Mouse (Mus musculus): ENCODE data around the gene Acad11. TPM values are rescaled to one million over a fixed set of nuclear protein-coding genes. Genes with fewer than 3 reads are reported as not detected.

Acad11 gene
- 7.6 and 8.8 TPM in 2 replicates for polyA plus RNA-seq (2015; fragmentation: Nextera tagmentation; extraction: Ambion mirVana)

GRCm38 (mm10) chr9:104063244-104063961 lies at the start of gene Acad11:
TSS of gene Acad11 (plus strand) at chr9:104063377.

GRCm38 (mm10) chr9:104040362-104040761 lies 22.8 kb upstream of the Acad11 start, which contains the start of gene Gm28305:
TSS of gene Gm28305 (plus strand) at chr9:104040662.

GRCm38 (mm10) chr9:104062430-104063243 lies 540 bp upstream of the Acad11 start, which contains the start of gene Uba5:
TSS of gene Uba5 (minus strand) at chr9:104063134.

GRCm38 (mm10) chr9:104126833-104127232 lies 63.7 kb downstream of the Acad11 start, which contains the start of gene Ackr4:
TSS of gene Ackr4 (minus strand) at chr9:104126933.

Other genes with a start within 250 kb of the Acad11 start
- 3.3 and 5.2 TPM in 2 replicates for gene Nphp3, start 60.8 kb upstream of the Acad11 start, polyA plus RNA-seq (2015; fragmentation: Nextera tagmentation; extraction: Ambion mirVana)
- not detected in 2 replicates for gene Gm28305, start 22.7 kb upstream of the Acad11 start, polyA plus RNA-seq (2015; fragmentation: Nextera tagmentation; extraction: Ambion mirVana)
- 62.8 and 65.4 TPM in 2 replicates for gene Uba5, start 243 bp upstream of the Acad11 start, polyA plus RNA-seq (2015; fragmentation: Nextera tagmentation; extraction: Ambion mirVana)
- 2.9 and 4.5 TPM in 2 replicates for gene Ackr4, start 63.6 kb downstream of the Acad11 start, polyA plus RNA-seq (2015; fragmentation: Nextera tagmentation; extraction: Ambion mirVana)
- 16.5 and 17.9 TPM in 2 replicates for gene Dnajc13, start 199.6 kb downstream of the Acad11 start, polyA plus RNA-seq (2015; fragmentation: Nextera tagmentation; extraction: Ambion mirVana)

Data from neural tube, postnatal 0 days (tissue).